Mouse (Mus musculus): Measurements from ENCODE around the gene Trio.
A peak's percentile ranks its signal among the peaks of the same experiment; 100 is the strongest.

The Trio gene

DNA sequence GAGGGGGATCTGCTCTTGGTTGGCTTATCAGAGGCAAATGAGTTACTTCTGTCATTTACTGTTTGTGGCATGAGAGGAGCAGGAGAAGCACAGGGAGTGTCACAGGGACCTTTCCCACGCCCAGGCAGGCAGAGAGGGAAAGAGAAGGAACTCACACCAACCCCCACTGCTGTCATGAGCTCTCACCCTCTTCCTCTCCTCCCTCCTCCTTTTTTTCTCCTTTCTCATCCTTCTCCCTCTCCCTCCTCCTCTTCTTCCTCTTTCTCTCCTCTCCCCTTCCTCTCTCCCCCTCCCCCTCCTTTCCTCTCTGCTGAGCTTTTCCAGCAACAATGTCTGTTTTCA, 322.7 kb downstream of the Trio start:
- DNase-seq: no peak

DNA sequence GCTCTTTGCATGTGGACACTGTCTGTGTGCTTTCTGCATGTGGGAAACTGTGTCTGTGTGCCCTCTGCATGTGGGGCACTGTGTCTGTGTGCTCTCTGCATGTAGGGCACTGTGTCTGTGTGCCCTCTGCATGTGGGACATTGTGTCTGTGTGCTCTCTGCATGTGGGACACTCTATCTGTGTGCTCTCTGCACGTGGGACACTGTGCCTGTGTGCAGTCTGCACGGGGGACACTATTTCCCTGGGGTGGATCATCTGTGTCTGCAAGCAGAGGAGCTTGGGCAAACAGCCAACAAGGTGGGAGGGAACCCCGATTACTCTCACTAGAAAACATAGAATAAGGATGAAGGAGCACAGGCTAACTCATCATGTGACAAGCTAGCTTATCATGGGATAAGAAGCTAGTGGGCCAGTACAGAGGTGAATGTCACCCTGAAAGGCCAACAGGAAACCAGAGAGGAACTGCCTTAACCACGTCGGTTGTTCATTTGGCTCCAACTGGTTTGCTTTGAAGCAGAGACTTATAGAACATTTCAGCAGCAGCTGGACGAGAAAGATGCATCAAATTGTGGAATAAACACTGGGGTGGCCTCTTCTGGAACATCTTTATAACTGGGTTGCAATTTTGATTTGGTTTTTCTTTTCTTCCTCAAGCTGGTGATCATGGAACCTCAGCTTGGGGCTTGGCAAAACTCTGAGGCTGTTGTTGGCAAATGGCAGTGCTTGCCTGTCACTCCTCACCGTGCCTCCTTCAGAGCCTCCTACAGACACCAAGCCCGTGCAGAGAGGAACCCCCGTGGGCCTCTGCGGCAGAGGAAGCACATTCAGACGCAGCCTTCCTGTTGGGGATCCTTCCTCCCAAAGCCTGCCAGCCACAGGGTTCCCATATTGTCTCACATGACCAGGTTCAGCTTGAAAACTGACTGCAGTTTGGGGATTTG, 323.3 kb downstream of the Trio start:
- DNase-seq: no peak

GRCm38 (mm10) chr15:27697632-27698031, 328.0 kb downstream of the Trio start:
- DNase-seq: no peak

DNA sequence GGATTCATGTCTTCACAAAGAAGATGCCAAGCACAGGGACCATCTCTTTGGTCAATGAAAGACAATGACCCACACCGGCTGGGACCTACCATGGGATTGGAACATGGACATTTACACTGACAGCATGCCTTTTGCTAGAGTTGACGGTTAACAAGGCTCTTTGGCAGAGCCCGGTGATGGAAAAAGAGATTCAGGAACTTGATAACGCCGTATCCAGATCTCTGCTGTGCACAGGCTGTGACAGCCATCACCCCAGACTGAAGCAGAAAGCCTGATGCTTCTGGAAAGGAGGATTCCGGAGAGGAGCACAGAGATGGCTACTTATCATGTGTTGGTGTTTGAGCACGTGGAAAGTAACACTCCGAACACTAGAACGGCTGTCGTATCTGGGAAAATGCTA, 332.4 kb downstream of the Trio start:
- no peak for DNase-seq

DNA sequence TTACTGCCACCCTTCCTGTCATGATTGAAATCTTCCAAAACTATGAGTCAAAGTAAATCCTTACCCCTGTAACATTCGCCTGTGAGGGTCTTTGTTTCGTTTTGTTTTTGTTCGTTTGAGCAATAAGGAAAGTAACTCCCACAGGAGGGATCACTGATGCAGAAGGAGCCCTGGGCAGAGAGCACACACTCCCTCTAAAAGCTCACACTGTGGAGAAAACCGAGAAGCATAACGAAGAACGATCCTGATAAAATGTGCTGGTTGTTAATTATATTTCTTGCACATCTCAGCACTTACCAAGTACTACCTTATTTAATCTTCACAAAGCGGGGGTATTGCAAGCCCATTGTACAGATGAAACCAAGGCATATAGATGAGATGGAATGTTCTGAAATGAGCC, 333.5 kb downstream of the Trio start:
- no peak for DNase-seq

- no peak for DNase-seq
These were observed 334.4 kb downstream of the Trio start for GRCm38 (mm10) chr15:27691213-27691612.

DNA sequence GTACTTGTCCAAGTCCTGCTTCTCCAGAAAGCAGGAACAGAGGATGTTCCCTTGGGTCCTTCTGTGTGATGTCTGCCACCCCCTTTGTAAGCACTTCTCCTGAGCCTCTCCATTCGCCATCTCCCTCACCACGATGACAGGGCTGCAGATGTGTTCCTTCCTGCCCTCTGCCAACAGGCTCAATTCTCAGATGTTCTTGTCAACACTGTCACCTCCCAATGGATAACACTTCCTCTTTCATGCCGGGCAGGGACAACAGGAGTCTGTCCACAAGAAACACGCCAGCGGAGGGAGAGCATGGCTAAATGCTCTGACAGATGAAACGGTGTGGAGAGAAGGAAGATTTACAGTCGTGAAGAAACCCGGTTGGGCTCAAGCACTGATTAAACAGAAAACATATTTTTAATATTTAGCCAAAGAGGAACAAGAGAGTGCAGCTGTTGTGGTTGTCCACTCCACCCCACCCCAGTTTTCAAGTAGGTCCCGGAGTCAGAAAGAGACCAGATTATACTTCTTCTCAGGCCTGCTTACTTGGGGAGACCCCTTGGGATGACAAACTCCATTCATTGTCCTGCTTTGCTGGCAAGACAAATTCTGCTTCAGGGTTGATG, 337.5 kb downstream of the Trio start:
- DNase-seq: no peak

- no peak for DNase-seq
These were observed 340.8 kb downstream of the Trio start for GRCm38 (mm10) chr15:27684813-27685212.

DNA sequence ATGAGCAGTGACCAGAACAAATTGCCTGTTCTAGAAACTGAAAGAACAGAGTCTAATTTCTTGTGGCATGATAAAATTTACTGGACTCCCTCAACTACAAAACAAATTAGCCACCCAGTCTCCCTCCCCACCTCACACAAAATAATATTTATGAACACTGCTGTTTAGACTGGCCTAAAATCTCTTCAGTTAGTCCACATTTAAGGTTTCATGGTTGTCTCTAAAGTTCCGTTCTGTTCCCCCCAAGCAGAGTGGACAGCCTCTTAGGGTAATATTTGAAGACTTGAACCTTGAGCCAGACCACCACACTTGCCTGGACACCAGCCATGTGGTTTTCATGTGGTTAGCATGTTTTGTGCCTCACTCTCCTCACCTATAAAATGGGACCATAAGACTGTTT, 342.4 kb downstream of the Trio start:
- DNase-seq: no peak

DNA sequence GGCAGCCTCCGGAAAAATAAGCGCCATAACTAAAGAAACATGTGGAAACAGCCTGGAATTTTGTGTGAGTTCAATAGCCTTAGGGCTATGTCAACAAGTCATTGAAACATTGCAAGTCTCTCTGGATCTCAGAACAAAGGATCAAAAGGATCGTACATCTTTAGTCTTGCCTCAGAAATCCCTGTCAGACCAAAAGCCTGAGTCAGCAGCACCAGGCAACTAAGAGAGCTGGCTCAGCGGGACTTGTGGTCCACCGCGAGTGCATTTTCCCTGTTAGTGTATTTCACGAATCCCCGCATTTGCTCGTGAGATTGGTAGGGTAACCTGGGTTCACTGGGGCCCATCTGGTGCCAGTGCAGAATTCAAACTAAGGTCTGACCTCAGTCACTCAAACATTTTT, 343.0 kb downstream of the Trio start:
- DNase-seq: no peak

DNA sequence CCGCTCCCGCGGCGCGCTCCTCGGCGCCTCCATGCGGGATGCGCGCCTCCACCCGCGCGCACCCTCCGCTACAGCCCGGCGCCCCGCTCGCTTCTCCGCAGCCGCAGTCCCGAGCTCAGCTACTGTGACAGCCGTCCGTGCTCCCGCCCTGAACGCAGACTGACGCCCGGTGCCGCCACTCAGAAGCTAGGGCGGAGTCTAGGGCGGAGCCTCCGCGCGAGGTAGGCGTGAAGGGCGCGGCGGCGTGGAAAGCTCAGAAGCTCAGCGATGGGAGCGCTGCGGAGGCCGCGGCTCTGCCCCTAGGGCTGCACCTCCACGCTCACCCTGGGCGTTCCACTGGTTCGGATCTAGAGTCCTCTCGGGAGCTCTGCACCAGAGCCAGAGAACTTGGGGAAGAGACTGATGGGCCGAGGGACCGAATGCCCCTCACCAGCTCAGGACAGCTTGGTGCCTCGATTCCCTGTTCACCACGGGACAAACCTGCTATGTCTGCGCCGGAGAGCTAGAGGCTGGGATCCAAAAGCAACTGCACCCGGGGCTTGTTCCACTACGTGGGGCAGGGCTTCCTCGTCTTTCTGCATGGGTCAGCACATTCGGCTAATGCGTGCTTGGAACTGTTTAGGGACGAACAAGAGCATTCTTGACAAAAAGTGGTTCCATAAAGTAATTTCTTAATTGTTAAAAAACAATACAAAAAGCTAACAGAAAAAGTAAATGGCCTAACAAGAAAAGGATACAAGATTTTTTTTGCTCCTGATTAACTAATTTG, 344.0 kb downstream of the Trio start, which contains the start of gene Otulinl:
Gene Otulinl, minus strand, starts transcription at position 161 of the 769 bp plus-strand sequence.
- DNase-seq: peak; percentile 91

DNA sequence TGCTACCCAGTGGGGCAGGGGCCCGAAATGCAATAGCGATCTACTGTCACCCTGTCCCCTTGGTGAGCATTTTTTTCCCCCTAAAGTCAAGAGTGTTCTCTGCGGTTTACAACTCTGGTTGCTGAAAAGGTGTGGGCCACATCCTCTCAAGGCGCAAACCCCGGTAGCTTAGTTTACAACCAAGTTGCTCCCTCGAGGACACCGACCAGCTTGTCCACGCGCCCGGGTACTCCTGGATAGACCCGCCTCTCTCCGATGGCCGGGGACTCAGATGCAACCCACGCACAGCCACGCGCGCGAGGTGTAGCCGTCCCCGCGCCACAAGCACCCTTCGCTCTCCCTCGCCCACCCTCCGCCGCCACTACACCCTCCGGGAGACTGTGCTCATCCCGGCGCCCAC, 344.7 kb downstream of the Trio start:
- DNase-seq: no peak

Measured in kidney, adult 11 months (tissue).